Mouse (Mus musculus) hematopoietic stem cell, adult 5-6 weeks (primary cell): ENCODE measurements around the gene Rnf144b. TPM values are rescaled to one million over a fixed set of nuclear protein-coding genes. Genes with fewer than 3 reads are reported as not detected.

Experiments used
- ATAC-seq, 2 experiments: fragments of 125-278 bp in 1 of 2; replicated peaks in 1 of 2; 2 replicates each; pipeline ENCODE4 v1.8.0; 2016 to 2017; ENCODE audit warnings: inconsistent platforms in 2 of 2, mild to moderate bottlenecking in 2 of 2, moderate number of reproducible peaks in 2 of 2, low read depth in 1 of 2, moderate TSS enrichment in 1 of 2; ENCODE audit not compliant: low FRiP score in 2 of 2, poor library complexity in 2 of 2, severe bottlenecking in 2 of 2, insufficient read depth in 1 of 2, low TSS enrichment in 1 of 2
- total RNA-seq: library from RNA; stranded (forward); fragments of 172-1452, 232-1000 nt; gene quantifications from 2 replicates; pipeline ENCODE4 v1.2.3, GENCODE M21; 2017

Rnf144b gene
- total RNA-seq, 1 experiment from 2014 or later: 5.6 TPM

- ATAC-seq: no peak
Measured at GRCm38 (mm10) chr13:47226521-47226920, 104.1 kb downstream of the Rnf144b start.

- ATAC-seq: no peak
Measured at GRCm38 (mm10) chr13:47228201-47228600, 105.7 kb downstream of the Rnf144b start.

GRCm38 (mm10) chr13:47228626-47229190, 106.3 kb downstream of the Rnf144b start:
- no peak for ATAC-seq

GRCm38 (mm10) chr13:47232163-47232562, 109.7 kb downstream of the Rnf144b start:
- peak in 1 of 2 experiments; percentile 32; a peak in 1 of 4 replicates for ATAC-seq

GRCm38 (mm10) chr13:47237376-47237775, 114.9 kb downstream of the Rnf144b start:
- no peak for ATAC-seq

- no peak for ATAC-seq
Measured at GRCm38 (mm10) chr13:47238131-47238530, 115.7 kb downstream of the Rnf144b start.

GRCm38 (mm10) chr13:47243569-47243968, 121.1 kb downstream of the Rnf144b start:
- no peak for ATAC-seq

GRCm38 (mm10) chr13:47244771-47245170, 122.3 kb downstream of the Rnf144b start:
- ATAC-seq: no peak; a peak in 1 of 4 replicates

- ATAC-seq: no peak
Measured at GRCm38 (mm10) chr13:47246459-47246858, 124.0 kb downstream of the Rnf144b start.

- ATAC-seq: no peak
Measured at GRCm38 (mm10) chr13:47247156-47247800, 124.8 kb downstream of the Rnf144b start.

GRCm38 (mm10) chr13:47248289-47249010, 126.0 kb downstream of the Rnf144b start:
- no peak for ATAC-seq

GRCm38 (mm10) chr13:47250615-47251014, 128.2 kb downstream of the Rnf144b start:
- ATAC-seq: no peak

- ATAC-seq: peak; percentile 27 to 32; a peak in 2 of 4 replicates
Measured at GRCm38 (mm10) chr13:47251114-47251764, 128.8 kb downstream of the Rnf144b start.

- ATAC-seq: no peak
Measured at GRCm38 (mm10) chr13:47253711-47254110, 131.3 kb downstream of the Rnf144b start.

GRCm38 (mm10) chr13:47259297-47259696, 136.8 kb downstream of the Rnf144b start:
- 0 out of 4 replicates have a peak, but pooled peaks have one; percentile 2 to 17 for ATAC-seq

GRCm38 (mm10) chr13:47261961-47262360, 139.5 kb downstream of the Rnf144b start:
- peak; percentile 62 to 64 for ATAC-seq

- ATAC-seq: no peak
Measured at GRCm38 (mm10) chr13:47264382-47264781, 141.9 kb downstream of the Rnf144b start.

- no peak for ATAC-seq
Measured at GRCm38 (mm10) chr13:47266411-47266810, 144.0 kb downstream of the Rnf144b start.
